Mouse (Mus musculus) heart, embryonic 14.5 days (tissue): Measurements from ENCODE around the gene P4ha2. TPM values are rescaled to one million over a fixed set of nuclear protein-coding genes. Genes with fewer than 3 reads are reported as not detected.

Experiments
- polyA plus RNA-seq: library from polyadenylated mRNA; unstranded; fragments of >200 nt; fragmentation: Nextera tagmentation; extraction: Ambion mirVana; gene quantifications from 2 replicates; pipeline ENCODE4 v1.2.1, GENCODE M21; 2014

Gene P4ha2
- polyA plus RNA-seq, 1 experiment from 2014 or later: 40.6 TPM

Other genes with a start within 250 kb of the P4ha2 start
- 0.30 and 1.0 TPM in 2 replicates for gene Gm12216, start 240.8 kb upstream of the P4ha2 start, polyA plus RNA-seq
- 8.4 and 9.1 TPM in 2 replicates for gene Slc22a5, start 208.4 kb upstream of the P4ha2 start, polyA plus RNA-seq
- gene Slc22a21, start 119.8 kb upstream of the P4ha2 start, polyA plus RNA-seq: 2.6 and 2.9 TPM in 2 replicates
- 0.26 and 1.3 TPM in 2 replicates for gene Slc22a4, start 72.0 kb upstream of the P4ha2 start, polyA plus RNA-seq
- 11.5 and 14.6 TPM in 2 replicates for gene Pdlim4, start 31.1 kb upstream of the P4ha2 start, polyA plus RNA-seq
- not detected in 2 replicates for gene Csf2, start 149.6 kb downstream of the P4ha2 start, polyA plus RNA-seq
- not detected in 2 replicates for gene Il3, start 167.2 kb downstream of the P4ha2 start, polyA plus RNA-seq
- 0.22 and 0.28 TPM in 2 replicates for gene Acsl6, start 203.7 kb downstream of the P4ha2 start, polyA plus RNA-seq